Mouse (Mus musculus) forebrain, embryonic 15.5 days (tissue): ENCODE results near the gene Sugp2. TPM values are rescaled to one million over a fixed set of nuclear protein-coding genes. Genes with fewer than 3 reads are reported as not detected.
"Not testable (repeated sequence)": the region's sequence is repeated elsewhere in the genome, so short reads cannot be mapped to it uniquely, and the experiment has no call there.

Source experiments
- ATAC-seq: fragments of 200-750 bp; cut with Nextera tagmentation; replicated peaks from 2 replicates; pipeline ENCODE4 v1.8.0; 2017; ENCODE audit warnings: mild to moderate bottlenecking, moderate TSS enrichment, moderate library complexity
- H3K27ac ChIP-seq: fragments of 300-500 bp; sonication (generic); replicated peaks from 2 replicates; pipeline ENCODE4 v1.5.1; 2015; ENCODE audit warnings: mild to moderate bottlenecking, inconsistent platforms
- H3K27me3 ChIP-seq: fragments of 300-500 bp; sonication (generic); 2 replicates; pipeline ENCODE4 v1.6.1; 2015; ENCODE audit warnings: inconsistent platforms
- H3K36me3 ChIP-seq: fragments of 300-500 bp; sonication (generic); 2 replicates; pipeline ENCODE4 v1.6.1; 2015; ENCODE audit warnings: mild to moderate bottlenecking, inconsistent platforms
- H3K4me1 ChIP-seq: fragments of 300-500 bp; sonication (generic); 2 replicates; pipeline ENCODE4 v1.6.1; 2015; ENCODE audit warnings: inconsistent platforms
- H3K4me2 ChIP-seq: fragments of 300-500 bp; sonication (generic); replicated peaks from 2 replicates; pipeline ENCODE4 v1.6.1; 2015; ENCODE audit warnings: mild to moderate bottlenecking, inconsistent platforms
- H3K4me3 ChIP-seq: fragments of 300-500 bp; sonication (generic); 2 replicates; pipeline ENCODE4 v1.5.1; 2015; ENCODE audit warnings: mild to moderate bottlenecking, inconsistent platforms
- H3K9ac ChIP-seq: fragments of 300-500 bp; sonication (generic); replicated peaks from 2 replicates; pipeline ENCODE4 v1.6.1; 2015; ENCODE audit warnings: mild to moderate bottlenecking, inconsistent platforms
- H3K9me3 ChIP-seq: fragments of 300-500 bp; sonication (generic); 2 replicates; pipeline ENCODE4 v1.6.1; 2016; ENCODE audit warnings: inconsistent platforms
- WGBS: fragments of 180-500 bp; shearing (Covaris S2); methylation state at CpG from one replicate; pipeline ENCODE4 v1.1.7; 2015; ENCODE audit warnings: mixed read lengths; 5-methylcytosine and 5-hydroxymethylcytosine counted together
- polyA plus RNA-seq: library from polyadenylated mRNA; unstranded; fragments of >200 nt; fragmentation: Nextera tagmentation; extraction: Ambion mirVana; gene quantifications from 2 replicates; pipeline ENCODE4 v1.2.1, GENCODE M21; 2015

The Sugp2 gene
- polyA plus RNA-seq, 1 experiment from 2014 or later = 85.6 TPM

DNA sequence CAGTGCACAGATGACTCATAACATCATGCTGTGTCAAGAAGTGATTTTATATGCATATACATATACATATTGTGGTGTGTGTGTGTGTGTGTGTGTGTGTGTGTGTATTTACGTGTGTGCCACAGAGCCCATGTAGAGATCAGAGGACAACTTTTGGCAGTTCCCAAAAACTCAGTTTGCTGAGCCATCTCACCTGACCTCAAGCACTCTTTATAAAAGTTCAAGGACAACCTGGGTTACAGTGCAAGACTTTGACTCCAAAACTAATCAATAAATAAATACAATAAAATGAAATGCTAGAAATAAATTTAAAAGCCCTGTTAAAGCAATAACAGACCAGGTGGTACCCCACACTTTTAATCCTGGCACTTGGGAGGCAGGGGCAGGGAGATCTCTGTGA lies 22.8 kb upstream of the Sugp2 start:
- peaks cover 17% of the 10 kb centered on the region for H3K4me1 ChIP-seq
- no peak overlapping the region for H3K27ac ChIP-seq

DNA sequence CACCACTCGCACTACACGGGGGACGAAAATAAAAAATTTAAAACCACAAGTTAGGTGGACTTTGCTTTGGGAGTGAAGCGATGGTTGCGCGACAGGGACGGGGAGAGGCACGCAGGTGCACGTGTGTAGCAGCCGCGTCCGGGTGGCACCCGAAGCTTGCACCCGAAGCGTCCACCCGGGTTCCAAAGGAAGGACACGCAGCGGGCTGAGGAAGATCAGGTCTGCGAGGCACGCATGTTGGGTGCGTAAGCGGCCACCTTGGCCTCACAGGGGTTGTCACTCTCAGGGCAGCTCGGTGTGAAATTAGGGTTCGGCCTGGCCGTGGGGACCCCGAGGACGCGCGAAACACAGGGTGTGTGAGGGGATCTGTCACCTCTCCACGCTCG lies 22.3 kb upstream of the Sugp2 start:
- Histone ChIP-seq H3K27ac (peak overlapping the region; percentile 70), H3K4me2 (peak overlapping the region; percentile 96), H3K9ac (peak overlapping the region; percentile 69), H3K9me3 (no peaks in the 10 kb centered on the region), H3K4me1 (peaks cover 17% of the 10 kb centered on the region), H3K36me3 (no peaks in the 10 kb centered on the region), H3K27me3 (peaks cover 14% of the 10 kb centered on the region), H3K4me3 (peak overlapping the region; percentile 62)
- WGBS = 3% methylated on average over 30 of the region's 31 CpGs
- no peak for ATAC-seq

More for the DNA sequence above, 22.8 kb upstream of the Sugp2 start:
- peaks cover 14% of the 10 kb centered on the region for H3K27me3 ChIP-seq
- H3K4me2 ChIP-seq = peak overlapping the region; percentile 96
- ATAC-seq = no peak
- no peaks in the 10 kb centered on the region for H3K9me3 ChIP-seq
- peak overlapping the region; percentile 62 for H3K4me3 ChIP-seq
- 71% methylated on average over 1 of the region's 1 CpGs for WGBS
- no peaks in the 10 kb centered on the region for H3K36me3 ChIP-seq
- H3K9ac ChIP-seq = peak overlapping the region; percentile 69

DNA sequence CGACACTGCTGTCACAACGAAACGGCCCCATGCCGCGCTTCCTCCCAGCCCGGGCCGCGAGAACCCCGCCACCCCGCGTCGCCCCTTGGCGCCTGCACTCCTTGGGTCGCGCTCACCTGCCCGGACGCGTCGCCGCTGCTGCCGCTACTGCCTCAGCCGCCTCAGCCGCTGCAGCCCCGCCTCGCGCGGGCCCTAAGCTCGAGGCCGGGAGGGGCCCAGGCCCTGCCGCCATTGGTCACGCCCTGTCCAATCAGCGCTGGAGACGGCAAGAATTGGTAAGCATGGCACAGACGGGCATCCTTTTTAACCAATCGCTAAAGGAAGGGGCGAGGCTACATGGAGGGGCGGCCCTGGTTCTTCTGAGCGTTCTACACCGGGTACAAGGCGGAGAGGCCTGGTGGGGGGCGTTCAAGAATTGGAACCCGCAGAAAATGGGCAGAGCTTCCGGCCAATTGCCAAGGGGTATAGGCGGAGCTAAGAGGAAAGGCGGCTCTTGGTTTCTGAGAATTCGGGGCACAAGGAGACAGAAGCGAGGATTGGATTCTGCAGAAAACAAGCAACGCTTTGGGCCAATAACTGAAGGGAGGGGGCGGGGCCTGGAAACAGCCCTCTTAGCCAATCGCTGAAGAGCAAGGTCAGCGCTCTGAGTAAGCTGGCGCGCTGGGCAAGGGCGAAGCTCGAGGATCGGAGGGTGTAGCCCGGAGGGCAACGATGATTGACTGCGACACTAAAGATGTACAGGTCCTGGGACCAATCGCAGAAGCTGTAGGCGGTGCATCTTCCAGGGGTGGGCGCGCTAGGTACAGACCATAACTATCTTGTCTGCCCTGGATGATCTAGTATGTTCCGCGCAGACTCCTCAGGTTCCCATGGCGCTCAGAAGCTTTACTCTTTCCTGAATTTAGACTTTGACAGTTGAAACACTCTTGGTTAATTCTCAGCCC lies 21.6 kb upstream of the Sugp2 start, which contains the start of gene Slc25a42:
TSS of gene Slc25a42 (minus strand) at position 194 of the 944 bp plus-strand sequence.
- H3K27ac ChIP-seq = peak within 1 kb of the TSS; percentile 70
- ATAC-seq = peak; percentile 99
- H3K27me3 ChIP-seq = peaks cover 14% of the 10 kb centered on the region
- WGBS = under 1% methylated on average over 66 of the region's 66 CpGs
- peak within 1 kb of the TSS; percentile 96 for H3K4me2 ChIP-seq
- peak within 1 kb of the TSS; percentile 62 for H3K4me3 ChIP-seq
- H3K9ac ChIP-seq = peak within 1 kb of the TSS; percentile 69
- peaks cover 17% of the 10 kb centered on the region for H3K4me1 ChIP-seq
- H3K9me3 ChIP-seq = no peaks in the 10 kb centered on the region
- no peaks in the 10 kb centered on the region for H3K36me3 ChIP-seq

DNA sequence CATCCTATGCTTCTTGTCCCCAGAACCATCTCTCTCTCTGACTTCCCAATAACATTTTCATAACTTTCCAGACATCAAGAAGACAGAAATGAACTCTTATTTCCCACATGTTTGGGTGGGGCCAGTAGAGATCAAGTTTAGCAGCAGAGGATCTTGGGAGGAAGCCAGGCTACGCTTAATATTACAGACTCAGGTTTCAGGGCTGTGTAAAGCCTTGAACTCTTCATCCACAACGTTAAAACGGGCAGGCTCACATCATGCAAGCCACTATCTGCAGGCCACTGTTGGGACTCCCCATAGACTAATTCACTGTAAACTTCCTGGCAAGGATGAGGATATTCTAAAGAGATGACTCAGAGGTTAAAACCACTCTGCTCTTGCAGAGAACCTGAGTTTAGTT lies 19.6 kb upstream of the Sugp2 start:
- H3K36me3 ChIP-seq = no peaks in the 10 kb centered on the region
- H3K27me3 ChIP-seq = peaks cover 14% of the 10 kb centered on the region
- no peaks in the 10 kb centered on the region for H3K9me3 ChIP-seq
- H3K27ac ChIP-seq = no peak overlapping the region
- H3K4me1 ChIP-seq = peaks cover 20% of the 10 kb centered on the region
- H3K4me2 ChIP-seq = no peak overlapping the region
- no peak overlapping the region for H3K9ac ChIP-seq
- WGBS = 79% methylated on average over 3 of the region's 3 CpGs
- ATAC-seq = no peak
- no peak overlapping the region for H3K4me3 ChIP-seq

DNA sequence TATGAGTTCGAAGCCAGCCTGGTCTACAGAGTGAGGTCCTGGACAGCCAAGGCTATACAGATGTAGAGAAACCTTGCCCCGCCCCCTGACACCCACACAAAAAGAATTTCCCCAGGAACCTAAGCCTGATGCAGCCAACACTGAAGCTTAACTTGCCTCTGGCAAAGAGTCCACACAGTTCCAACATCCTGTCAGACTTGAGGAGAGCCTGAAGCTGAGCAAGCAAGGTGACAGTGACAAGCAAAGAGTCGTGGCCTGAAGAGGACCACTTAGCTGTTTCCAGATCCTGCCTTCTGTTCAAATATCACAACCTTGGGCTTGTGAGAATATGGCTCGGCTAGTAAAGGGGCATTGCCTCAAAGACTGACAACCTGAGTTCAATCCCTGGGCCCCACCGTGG lies 18.9 kb upstream of the Sugp2 start:
- H3K4me3 ChIP-seq = no peak overlapping the region
- no peak overlapping the region for H3K27ac ChIP-seq
- H3K9ac ChIP-seq = no peak overlapping the region
- WGBS = 80% methylated on average over 5 of the region's 5 CpGs
- H3K36me3 ChIP-seq = no peaks in the 10 kb centered on the region
- ATAC-seq = no peak
- peaks cover 25% of the 10 kb centered on the region for H3K4me1 ChIP-seq
- H3K27me3 ChIP-seq = peaks cover 9% of the 10 kb centered on the region
- no peaks in the 10 kb centered on the region for H3K9me3 ChIP-seq
- H3K4me2 ChIP-seq = no peak overlapping the region

DNA sequence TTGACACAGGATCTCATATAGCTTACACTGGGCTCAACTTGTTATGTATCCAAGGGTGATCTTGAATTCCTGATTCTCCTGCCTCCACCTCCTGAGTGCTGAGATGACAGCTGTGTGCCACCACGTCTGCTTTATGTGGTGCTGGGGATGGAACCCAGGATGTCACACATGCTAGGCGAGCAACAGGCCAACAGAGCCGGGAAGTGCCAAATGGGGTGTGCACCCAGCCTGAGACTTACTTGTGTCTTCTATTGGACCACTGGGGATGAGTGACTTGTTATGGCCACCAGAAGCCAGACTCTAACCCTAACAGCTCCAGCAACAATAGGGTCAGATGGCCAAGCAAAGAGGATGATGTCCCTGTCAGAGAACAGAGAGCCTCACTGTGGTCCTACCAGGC lies 17.9 kb upstream of the Sugp2 start:
- H3K27me3 ChIP-seq, H3K36me3 ChIP-seq, ATAC-seq, H3K27ac ChIP-seq, H3K9me3 ChIP-seq, H3K4me3 ChIP-seq, H3K9ac ChIP-seq, H3K4me2 ChIP-seq: not testable (repeated sequence)
- peaks cover 19% of the 10 kb centered on the region for H3K4me1 ChIP-seq
- WGBS = 77% methylated on average over 3 of the region's 3 CpGs

DNA sequence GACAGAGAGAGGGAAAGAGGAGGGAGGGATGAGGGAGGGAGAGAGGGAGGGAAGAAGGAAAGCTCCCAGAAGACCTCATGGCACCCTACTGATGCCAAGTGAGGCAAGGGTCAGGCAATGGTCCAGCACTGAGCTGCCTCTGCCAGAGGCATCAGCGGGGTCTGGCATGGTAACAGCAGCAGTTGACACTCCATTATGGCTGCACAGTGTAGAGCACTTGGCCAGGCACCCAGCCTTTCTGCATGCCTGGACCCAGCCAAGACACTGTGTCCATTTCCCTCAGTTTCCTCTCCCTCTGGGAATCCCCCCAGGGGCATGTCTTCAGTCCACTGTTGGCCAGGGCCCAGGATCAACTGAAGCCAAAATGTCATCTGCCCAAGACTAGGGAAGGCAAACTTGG lies 17.5 kb upstream of the Sugp2 start:
- ATAC-seq = no peak
- no peaks in the 10 kb centered on the region for H3K27me3 ChIP-seq
- H3K27ac ChIP-seq = no peak overlapping the region
- no peaks in the 10 kb centered on the region for H3K9me3 ChIP-seq
- H3K9ac ChIP-seq = no peak overlapping the region
- H3K4me2 ChIP-seq = no peak overlapping the region
- WGBS = 67% methylated on average over 1 of the region's 1 CpGs
- H3K4me3 ChIP-seq = no peak overlapping the region
- peaks cover 12% of the 10 kb centered on the region for H3K36me3 ChIP-seq
- peaks cover 15% of the 10 kb centered on the region for H3K4me1 ChIP-seq

DNA sequence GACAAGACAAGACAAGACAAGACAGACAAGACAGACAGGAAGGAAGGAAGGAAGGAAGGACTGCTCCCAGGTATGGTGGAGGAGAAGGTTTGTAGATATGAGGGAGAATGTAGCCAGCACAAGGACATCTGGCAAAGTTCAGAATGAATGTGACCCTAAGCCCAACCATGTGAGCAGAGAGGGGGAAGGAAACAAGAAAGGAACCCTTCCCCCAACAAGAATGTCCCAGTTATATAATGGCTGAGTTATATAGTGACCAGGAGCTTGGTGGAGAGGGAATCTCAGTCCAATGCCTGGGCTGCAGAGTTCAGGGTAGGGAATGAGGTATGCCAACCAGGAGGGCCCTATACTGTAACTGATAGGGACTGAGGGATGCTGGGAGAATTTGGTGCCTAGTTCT lies 16.6 kb upstream of the Sugp2 start:
- Histone ChIP-seq H3K4me2 (no peak overlapping the region), H3K4me3 (no peak overlapping the region), H3K9ac (no peak overlapping the region), H3K4me1 (peaks cover 14% of the 10 kb centered on the region), H3K27ac (no peak overlapping the region), H3K27me3 (no peaks in the 10 kb centered on the region), H3K9me3 (no peaks in the 10 kb centered on the region), H3K36me3 (peaks cover 21% of the 10 kb centered on the region)
- ATAC-seq = no peak

DNA sequence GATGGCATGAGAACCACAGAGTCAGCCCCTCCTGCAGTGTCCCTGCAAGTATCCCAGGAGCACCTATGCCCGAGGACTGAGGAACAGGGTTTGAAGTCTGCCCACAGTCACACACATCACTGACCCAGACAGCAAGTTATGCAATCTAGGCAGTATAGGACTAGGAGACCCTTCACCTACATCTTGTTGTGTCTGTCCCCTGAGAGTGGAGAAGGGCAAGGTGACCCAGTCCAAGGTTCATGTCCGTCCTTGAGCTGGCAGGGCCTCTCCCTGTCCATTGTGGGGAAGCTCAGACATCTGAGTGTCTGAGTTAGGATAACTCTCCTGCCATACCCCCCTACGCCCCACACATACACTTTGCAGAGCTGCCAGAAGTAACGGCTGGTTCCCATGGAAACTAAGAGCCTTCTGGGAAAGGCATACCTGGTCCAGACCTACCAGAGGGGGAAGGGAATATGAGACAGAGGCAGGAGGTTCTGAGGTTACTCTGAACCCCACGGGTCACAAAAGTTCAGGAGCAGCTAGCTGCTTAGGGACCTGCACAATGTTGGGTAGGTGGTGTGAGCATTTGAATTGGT lies 14.8 kb upstream of the Sugp2 start:
- Histone ChIP-seq H3K4me1 (peaks cover 8% of the 10 kb centered on the region; the same call in 1 of the 2 replicates), H3K36me3 (peaks cover 34% of the 10 kb centered on the region), H3K4me3 (no peak overlapping the region), H3K27ac (no peak overlapping the region), H3K27me3 (no peaks in the 10 kb centered on the region), H3K9ac (no peak overlapping the region), H3K4me2 (no peak overlapping the region), H3K9me3 (no peaks in the 10 kb centered on the region)
- peak; percentile 30; the same call in 1 of the 2 replicates for ATAC-seq
- whole genome bisulfite sequencing = 55% methylated on average over 5 of the region's 5 CpGs

DNA sequence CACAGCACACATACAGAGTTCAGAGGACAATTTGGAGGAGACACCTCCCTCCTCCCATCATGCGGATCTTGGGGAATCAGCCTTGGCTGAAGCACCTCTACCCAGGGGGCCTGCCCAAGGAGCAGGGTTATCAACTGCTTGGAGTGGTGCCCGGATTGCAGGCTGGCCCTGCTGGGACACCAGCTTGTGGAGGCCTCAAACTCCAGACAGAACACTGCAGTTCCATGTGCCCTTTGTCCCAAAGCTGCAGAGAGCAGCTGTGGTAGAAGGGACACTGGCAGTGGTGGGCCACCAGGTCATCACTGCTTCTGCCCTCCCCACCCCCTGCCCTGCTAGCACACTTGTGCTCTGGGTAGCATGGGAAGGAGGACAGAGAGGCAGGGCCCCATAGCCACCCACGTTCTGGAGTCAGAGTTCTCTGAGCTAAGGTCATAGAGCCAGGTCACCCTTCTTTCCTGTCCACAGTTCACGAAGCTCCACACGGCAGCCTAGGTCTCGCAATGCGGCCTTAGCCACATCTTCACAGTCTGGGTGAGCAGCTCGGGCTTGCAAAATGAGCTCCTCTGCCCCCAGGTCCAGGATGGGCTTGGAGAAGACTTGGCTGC lies 13.7 kb upstream of the Sugp2 start:
- 75% methylated on average over 8 of the region's 8 CpGs for WGBS
- Histone ChIP-seq H3K9me3 (no peaks in the 10 kb centered on the region), H3K4me2 (no peak overlapping the region), H3K4me3 (no peak overlapping the region), H3K36me3 (peaks cover 45% of the 10 kb centered on the region), H3K27me3 (no peaks in the 10 kb centered on the region), H3K9ac (no peak overlapping the region), H3K27ac (no peak overlapping the region), H3K4me1 (peaks cover 8% of the 10 kb centered on the region; the same call in 1 of the 2 replicates)
- no peak for ATAC-seq

DNA sequence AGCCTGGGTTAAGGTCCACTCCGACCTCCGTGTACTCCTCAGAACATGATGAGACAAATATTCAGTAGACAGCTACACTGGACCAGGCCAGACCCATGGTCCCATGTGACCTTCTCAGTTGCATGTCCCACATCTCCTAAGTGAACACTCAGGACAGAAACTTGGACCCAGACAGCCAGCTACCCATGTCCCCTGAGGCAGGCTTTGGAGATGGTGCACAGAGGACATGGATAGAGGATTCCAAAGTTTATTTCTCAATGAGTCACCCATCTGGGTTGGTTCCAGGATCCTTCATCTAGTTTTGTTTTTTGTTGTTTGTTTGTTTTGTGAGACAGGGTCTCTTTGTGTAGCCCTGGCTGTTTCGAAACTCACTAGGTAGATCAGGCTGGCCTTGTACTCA lies 13.1 kb upstream of the Sugp2 start:
- Histone ChIP-seq H3K4me1 (peaks cover 8% of the 10 kb centered on the region; the same call in 1 of the 2 replicates), H3K27me3 (no peaks in the 10 kb centered on the region), H3K9ac (no peak overlapping the region), H3K4me2 (no peak overlapping the region), H3K36me3 (peaks cover 50% of the 10 kb centered on the region), H3K27ac (no peak overlapping the region), H3K4me3 (no peak overlapping the region), H3K9me3 (no peaks in the 10 kb centered on the region)
- 91% methylated on average over 3 of the region's 3 CpGs for WGBS
- no peak for ATAC-seq

DNA sequence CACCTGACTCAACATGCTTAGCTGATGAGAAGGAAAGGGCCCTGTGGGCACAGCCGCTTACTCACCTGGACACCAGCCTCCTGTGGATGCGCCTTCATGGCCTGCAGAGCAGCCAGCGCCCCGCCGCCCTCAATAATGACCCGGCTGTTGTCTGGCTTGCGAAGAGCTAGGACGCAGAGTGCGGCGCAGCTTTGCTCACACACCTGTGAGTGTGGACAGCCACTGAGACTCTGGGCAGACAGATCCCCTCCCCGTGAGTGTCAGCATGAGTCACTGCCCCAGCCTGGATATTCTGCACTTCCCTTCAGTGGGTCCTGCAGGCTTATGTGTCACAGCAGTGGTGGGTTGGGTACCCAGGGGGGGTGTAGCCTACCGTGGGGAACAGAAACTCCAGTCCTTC lies 12.0 kb upstream of the Sugp2 start:
- Histone ChIP-seq H3K4me2 (no peak overlapping the region), H3K27me3 (no peaks in the 10 kb centered on the region), H3K4me3 (no peak overlapping the region), H3K4me1 (peaks cover 8% of the 10 kb centered on the region; the same call in 1 of the 2 replicates), H3K9ac (no peak overlapping the region), H3K36me3 (peaks cover 52% of the 10 kb centered on the region), H3K27ac (no peak overlapping the region), H3K9me3 (no peaks in the 10 kb centered on the region)
- 93% methylated on average over 12 of the region's 12 CpGs for WGBS
- ATAC-seq = no peak
